Mouse (Mus musculus) frontal cortex, postnatal 36 days (tissue): ENCODE results near the gene Etl4.

ENCODE experiments used
- DNase-seq, 2 experiments: peaks; one replicate each; pipeline ENCODE4 v3.0.0; 2022; ENCODE audit warnings: low spot score in 2 of 2

Gene Etl4

DNA sequence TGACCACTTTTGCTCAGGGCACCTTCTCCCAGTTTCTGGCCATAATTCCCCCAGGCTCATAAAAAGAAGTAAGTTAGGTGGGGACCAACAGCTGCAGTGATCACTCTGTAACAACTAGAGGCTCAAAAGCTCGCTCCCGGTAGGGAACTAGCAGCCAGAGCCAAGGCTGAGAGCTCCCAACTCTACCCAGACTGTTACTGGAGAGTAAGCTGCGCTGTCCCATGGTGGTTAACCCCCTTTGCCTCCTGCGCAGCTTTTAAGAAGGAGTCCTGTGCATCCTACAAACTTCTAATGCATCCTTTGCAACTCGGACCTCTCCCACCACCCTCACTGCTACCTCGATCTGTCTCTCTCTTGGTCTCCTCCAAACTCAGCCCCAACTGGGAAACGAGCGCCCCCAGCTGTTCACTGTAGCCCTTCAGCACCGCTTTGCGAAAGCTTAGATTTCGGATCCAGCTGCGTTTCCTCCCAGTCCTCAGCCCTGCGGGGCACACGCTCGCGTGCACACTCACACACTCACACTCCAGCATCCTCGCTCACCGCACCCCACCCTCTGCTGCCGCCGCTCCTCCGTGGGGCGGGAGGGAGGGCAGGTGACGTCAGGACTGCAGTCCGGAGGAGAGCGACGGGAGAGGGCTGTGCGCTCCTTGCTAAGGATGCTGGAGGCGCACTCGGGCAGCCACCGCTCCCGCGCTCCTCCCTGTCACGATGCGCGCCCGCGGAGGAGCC, at the start of gene Etl4:
TSS of gene Etl4 (plus strand) at position 610 of the 729 bp plus-strand sequence.
- DNase-seq = peak; percentile 85 to 87

DNA sequence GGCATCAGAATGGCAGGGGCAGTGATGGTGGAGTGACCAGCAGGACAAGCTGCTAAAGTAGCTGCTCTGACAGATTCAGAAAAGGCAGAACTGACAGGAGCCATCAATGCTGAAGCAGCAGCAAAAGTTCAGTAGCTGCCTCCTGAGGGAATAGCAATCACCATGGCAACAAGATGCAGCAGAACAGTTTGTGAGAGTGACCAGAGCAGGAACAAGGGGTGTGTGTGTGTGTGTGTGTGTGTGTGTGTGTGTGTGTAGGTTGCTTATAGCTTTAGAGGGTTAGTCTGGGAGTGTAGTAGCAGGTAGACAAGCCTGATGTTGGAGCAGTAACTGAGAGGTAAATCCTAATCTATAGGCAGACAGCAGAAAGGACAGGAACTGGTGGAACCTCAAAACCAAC, 40.4 kb upstream of the Etl4 start:
- no peak for DNase-seq

DNA sequence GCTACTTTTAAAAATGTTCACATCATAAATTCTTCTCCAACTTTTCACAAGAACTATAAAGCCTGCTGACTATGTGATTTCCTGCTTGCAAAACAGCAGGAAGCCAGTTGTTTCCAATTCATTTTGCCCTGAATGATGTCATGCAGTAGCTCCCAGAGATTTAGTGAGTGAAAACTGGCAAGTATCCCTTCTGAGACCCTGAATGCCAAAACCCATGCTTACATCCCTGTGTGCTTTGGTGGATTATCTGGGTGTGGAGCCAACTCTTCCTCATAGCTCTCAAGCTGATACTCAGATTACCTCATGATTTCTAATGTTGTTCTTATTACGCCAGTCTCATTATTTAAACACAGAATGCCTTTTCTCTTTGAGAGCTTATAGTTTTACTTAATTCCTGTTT, 37.7 kb upstream of the Etl4 start:
- no peak for DNase-seq

DNA sequence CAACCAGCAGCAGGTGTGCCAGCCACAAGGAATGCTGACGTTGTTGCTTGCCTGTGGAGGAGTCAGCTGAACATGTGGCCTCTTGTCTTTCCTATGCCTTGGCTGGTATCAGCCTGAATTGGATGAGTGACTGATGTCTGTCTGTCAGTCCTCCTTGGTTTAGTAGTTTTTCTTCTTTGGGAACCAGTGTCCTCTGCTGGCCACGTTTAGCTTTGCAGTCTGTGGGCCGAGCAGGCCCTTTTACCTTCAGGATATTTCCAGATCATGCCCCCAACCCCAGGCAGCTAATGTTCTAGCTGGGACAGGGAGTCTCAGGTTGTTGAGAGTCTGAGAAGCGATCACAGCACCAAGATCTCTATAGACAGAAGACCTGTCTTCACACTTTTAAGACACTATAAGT, 18.7 kb upstream of the Etl4 start:
- DNase-seq = no peak

DNA sequence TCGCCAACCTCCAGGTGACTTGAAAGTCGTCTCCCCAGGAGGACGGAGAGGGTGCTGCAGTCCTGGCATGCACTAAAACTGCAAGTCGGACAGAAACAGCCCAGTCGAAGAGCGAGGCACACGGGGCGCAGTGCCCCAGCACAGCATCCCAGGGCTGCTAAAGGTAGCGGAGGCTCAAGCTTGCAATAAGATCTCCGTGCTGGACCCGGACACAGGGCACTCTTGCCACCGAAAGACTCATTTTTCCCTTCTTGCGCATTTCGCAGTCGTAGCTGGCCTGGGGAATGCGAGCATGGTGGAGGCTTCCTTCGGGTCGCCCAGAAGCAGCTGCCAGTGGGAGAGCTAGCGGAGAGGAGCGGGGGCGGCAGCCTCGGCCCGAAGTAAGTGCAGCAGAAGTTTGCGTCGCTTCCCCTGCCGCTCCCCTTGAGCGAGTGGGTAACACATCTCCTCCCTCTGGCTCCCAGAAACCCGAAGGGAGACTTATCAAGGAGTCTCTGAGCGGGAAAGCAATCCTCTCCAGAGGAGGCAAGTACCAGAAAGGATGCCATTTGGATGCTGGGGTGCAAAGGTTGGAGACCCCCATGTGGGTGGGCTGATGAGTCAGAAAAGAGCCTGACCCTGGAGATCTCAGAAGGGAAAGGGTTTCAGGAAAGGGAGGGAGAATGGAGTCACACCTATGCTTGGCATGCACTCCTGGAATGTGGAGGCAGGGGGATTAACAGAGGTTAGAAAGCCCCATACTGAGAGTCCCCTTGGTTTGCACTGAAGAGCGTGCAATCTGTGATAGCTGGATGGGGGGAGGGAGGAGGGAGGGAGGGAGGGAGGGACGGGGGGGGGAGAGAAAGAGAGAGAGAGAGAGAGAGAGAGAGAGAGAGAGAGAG, 560 bp downstream of the Etl4 start:
- DNase-seq = peak; percentile 62 to 64

DNA sequence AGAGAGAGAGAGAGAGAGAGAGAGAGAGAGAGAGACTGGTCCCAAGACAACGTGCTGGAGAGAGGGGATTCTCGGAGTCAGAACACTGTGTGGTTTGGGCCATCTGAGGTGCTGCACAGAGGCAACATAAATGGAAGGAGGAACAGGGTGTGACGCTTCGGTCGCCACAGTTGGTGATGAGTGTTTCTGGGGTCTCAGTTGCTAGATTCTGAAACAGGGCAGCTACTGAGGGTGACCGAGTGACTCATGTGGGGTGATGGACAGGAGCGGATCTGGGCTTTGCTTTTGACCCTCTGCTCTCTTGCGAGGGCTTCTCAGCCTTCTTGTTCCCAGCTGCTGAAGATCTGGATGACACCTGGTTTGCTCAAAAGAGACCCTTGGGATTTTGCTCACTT, 1.2 kb downstream of the Etl4 start:
- DNase-seq = no peak

DNA sequence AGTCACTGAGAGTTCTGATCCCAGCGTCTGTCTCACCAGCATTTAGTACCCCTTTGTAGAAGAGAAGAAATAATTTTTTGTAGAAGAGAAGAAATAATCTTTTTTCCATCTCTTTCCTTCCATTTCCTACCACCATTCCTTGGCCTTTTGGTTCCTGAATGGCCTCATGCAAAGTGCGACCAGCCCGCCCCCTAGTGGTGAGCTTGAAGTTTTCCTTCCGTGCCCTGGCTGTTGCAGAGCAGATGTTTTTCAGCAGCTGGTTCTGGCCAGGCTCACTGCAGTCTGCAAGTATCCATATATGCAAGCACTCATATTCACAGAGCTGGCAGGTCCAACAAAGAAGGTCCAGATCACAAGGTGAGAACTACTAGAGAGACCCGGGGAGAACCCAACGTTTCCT, 9.6 kb downstream of the Etl4 start:
- DNase-seq = no peak

DNA sequence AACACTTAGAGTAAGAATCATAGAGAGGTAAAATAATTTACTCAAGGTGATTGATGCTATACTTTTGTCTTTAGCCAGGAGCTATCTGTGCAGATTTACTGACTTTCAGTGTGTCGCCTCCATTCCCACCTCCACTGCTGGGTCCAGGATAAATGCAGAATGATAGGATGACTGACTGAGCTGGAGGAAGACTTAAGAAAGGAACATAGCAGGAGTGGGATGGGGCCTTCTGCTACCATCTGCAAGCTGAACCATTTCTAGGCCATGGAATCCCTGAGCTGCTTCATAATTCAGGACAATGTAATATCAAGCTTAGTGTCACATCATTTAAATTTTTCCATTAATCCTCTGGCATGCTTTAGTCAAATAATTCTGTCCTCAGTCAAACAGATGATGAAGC, 20.4 kb downstream of the Etl4 start:
- DNase-seq = peak; percentile 19 to 46

DNA sequence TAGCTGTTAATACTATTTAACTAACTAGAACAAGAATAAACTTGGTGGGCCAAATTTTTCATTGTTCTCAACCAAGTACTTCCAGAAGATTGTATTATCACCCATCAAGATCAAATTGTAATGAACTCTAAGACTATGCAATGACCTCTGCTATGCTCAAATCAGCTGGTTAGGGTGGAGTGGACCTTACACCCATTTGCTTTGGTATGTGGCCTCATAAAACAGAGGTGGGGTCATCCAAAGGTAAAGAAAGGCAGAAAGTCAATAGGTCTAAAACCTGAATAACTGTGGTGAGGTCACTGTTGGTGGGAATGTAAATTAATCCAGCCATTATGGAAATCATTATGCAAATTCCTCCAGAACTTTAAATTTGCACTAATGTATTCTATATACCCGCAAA, 24.3 kb downstream of the Etl4 start:
- DNase-seq = no peak

DNA sequence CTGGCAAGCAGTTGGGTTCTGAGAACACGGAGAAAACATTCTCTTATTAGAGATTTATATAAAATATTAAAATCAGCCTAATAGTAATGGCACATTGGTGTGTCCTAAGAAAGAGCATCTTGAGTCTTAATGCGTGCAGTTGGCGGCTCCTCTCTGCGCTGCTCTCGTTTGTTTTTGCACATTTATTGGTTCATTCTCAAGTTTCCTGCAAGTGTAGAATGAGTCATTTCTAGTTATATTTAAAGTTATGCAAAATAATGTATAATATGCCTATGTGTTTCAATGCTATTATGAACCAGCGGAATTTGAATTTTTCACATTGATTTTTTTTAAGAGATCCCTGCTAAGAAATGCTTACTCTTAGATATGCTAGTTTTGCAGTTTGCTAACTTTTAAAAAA, 35.6 kb downstream of the Etl4 start:
- DNase-seq = peak in 1 of 2 experiments; percentile 36

DNA sequence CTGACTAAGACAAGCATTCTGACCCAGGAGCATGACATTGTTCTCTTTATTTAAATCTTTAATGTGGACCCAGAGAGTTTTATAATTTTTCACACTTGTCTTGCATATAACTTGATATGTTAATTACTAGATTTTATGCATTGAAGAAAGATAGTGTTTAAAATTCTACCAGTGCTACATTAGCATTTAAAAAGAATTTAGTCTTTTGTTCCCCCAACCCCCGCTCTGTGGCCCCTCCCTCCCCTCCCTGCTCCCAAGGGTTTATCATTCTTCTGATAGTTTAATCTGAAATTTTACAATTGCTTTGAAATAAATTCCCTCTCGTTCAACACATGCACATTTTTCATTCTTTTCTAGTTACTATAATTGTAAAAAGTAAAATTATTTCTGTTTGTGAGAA, 43.4 kb downstream of the Etl4 start:
- DNase-seq = no peak

DNA sequence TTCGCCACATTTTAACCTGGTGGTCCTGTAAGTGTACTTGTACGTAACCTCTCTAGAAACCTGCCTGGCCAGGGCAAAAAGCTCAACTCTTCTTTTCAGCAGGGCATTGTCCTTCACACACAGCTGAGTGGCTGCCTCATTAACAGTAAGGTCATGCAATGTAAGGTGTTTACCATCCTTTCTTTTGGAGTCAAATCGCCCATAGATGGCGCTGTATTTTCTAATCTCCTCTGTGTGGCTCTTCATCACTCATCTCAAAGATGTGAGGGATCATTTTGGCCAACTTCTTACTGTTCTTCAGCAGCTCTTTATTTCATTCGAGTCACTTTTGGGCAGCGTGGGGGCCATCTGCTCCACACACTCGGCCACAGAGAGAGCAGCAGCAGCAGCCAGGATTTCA, 56.9 kb downstream of the Etl4 start:
- DNase-seq = no peak

DNA sequence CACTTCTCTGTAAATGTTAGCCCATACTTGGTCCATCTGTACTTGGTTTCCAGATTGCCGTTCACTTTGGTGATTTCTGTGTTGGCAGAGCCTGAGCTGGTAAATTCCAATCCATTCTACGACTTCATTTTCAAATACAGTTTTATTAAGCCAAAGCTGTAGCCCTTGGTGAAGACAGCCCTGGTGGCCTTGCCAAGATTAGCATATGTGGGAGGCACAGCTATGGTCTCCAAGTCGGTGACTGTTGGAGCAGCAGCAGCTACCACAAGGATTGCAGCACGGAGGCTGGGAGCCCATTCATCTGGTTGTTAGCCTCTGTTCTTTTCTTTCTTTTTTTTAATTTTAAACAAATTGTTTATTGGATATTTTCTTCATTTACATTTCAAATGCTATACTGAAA, 128.1 kb downstream of the Etl4 start:
- DNase-seq = peak in 1 of 2 experiments; percentile 20

DNA sequence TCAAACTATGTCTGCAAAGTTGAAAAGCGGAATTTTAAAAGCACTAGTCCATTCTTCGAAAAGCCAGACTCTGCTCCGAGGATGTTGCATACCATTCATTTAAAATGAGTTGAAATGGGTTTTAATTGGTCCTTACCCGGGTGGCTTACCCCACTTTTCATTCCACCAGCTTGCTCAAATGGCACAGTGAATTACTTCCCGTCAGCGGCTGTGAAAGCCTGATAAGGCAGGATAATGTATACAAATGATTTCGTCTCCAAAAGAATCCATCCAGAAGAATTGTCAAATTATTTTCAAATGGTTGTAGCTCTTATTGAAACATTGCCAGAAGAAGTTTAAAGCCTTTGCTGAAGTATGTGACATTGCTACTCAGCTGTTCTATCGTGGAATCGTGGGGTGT, 162.8 kb downstream of the Etl4 start:
- DNase-seq = no peak

DNA sequence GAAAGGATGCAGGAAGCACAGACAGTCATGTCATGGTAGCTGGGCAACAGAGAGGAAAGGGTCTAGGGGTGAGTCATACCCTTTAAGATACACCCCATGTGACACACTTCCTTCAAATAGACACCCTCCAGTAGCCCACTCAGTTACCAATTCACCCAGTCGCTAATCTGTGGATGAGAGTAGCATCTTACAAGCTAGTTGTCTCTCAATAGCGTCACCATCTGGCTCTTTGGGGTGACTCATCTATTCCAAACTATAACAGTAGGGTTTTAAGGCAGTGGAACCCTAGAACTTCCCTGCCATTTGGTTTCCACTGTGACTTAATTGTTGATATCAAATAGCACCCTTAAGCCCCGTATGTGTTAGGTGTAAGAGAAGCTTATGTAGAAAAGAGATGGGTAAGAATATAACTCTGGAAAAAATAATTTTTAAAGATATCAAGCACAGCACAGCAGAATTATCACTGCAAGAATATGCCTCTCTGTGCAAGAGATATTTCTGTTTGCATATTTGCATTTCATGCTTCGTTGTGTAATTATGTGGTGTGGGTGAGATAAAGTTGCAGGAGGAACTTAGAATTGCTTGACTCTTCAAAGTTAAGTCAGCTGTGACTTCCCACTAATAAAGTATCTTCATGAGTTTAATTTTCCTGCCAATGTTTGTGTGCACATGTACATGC, 166.7 kb downstream of the Etl4 start:
- DNase-seq = peak in 1 of 2 experiments; percentile 5

DNA sequence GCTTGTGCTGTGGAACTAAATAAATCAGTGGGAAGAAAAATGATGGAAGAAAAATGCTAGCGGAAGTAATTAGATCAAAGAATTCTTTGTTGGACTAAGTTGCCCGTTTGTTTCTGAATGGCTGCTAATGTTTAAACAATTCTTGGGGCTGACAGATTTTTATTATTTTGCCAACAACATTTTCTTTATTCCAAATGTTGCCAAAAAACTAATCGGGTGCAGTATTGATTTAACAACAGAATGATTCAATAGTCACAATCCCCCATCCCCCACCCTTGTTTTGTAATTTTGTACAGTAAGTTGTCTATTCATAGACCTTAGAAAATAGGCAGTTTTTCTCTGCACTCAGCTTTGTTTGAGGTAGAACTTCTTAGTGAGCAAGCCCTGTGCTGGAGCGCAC, 175.2 kb downstream of the Etl4 start:
- no peak for DNase-seq

DNA sequence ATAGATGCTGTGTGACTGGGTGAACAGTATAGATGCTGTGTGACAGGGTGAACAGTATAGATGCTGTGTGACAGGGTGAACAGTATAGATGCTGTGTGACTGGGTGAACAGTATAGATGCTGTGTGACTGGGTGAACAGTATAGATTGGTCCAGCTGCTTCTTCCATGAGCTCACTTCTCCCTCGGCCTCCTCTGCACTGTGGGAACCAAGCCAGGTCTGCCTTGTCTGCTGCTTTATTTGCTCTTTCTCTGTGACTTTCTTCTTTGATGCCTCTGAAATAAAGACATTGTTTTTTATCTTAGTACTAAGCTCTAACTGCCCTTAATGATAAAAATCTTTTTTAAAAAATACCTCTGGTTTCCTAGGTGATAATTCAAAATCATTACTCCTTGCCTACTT, 195.9 kb downstream of the Etl4 start:
- peak; percentile 13 to 21 for DNase-seq

DNA sequence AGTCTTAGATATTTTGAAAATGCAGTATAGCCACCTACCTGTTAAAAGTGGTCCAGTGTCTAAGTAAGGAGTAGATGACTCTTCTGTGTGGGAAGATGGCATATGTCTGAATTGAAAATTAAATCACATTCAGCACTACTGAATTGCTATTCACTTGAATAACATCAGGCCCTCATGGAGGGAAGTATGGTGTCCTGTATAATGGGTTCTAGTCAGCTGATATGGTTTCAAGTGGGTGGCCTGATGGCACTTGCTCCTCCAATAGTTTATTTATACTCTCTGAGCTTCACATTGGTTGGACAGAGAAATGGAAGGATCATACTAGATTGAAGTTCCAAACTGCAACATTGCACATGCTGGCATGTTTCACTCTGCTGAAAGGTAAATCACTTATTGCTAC, 202.1 kb downstream of the Etl4 start:
- DNase-seq = peak; percentile 10 to 67

DNA sequence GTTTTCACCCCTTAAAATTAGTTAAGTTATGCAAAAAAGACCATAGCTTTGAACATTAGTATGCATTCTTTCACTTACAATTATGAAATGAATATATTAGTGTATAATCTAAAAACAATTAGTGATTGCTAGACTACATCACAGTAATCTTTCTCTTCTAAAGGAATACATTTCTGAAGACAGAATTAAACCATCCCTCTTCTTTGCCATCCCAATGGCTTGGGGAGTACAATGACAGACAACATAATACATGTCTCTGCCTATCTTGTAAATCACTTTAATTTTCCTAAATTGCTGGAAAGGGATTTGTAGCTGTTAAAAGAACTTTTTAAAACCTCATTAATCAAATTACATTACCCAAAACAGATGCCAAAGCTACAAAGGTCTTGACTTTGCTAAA, 216.3 kb downstream of the Etl4 start:
- no peak for DNase-seq

DNA sequence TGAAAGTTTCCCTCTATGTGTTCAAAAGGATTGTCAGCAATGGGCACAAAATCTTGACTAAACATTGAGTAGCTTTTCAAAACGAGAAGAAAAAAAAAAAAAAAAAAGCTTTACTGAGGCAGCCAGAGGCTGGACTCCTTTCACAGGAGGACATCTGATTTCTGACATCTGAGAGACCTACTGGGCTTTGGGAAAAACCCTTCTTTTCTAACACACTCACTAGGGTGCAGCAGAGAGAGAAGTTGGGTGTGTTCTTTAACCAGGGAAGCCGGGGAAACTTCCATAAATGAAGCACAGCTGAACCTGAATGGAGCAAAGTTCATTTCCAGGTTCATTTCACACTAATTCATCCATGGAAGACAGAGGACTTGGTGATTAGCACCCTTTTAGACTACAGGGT, 222.2 kb downstream of the Etl4 start:
- no peak for DNase-seq

DNA sequence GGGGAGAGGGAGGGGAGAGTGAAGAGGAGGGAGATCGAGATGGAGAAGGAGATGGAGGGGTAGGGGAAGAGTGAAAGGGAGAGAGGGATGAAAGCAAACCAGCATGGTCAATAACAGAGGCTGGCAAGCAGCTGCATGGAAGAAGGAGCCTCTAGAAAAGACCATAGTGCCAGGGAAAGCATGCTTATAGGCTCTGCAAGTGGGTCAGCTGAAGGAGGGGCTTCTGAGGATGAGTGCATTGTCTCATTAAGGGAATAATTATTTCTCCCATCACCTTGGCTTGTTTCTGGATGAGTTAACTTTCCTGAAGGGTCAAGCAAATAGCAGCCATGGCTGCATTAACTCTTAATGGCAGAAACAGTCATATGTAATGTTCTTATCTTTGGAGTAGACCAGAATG, 228.8 kb downstream of the Etl4 start:
- DNase-seq = no peak

DNA sequence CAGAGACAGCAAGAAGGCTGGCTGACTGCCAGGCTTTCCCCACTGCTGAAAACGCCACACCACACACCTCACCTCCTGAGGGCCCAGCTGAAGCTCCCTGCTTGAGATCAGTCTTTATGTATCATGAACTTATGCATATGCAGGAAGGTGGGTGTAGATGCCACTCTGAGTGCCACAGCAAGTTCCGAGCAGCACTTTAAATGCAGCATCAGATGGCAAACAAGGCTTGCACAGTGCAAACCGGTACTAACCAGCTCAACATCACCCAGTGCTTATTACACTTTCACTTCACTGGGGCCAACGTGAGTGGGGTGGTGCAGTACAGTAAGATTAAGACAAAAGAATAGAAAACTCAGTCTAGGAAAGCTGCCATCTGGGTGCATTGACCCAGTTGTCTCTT, 235.8 kb downstream of the Etl4 start:
- DNase-seq = peak; percentile 13 to 46

DNA sequence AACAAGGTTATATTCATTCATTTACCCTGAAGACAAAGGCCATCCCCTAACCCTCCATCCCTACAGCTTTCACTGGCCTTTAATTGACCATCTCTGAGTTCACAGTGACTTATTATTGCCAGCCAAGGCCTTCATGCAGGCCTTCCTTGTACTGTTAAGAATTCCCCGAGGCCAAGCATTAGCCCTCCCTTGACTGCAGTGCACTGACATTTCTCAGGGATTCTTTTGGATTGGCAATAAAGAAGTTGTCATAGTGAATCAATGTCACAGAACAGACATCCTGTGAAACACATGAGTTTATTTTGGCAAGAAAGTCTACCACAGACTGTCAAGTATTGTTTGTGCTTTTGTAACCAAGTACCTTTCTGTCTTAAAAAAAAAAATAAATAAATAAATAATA, 257.5 kb downstream of the Etl4 start:
- DNase-seq = no peak
